Mouse (Mus musculus) ES-Bruce4 (cell line): ENCODE measurements around the gene Acp7. TPM values are rescaled to one million over a fixed set of nuclear protein-coding genes. Genes with fewer than 3 reads are reported as not detected.

Source experiments
- H3K27ac ChIP-seq: 2 replicates; pipeline ENCODE4 v1.5.1; 2012; ENCODE audit warnings: low read length, inconsistent platforms; ENCODE audit not compliant: insufficient read depth
- H3K27me3 ChIP-seq: 2 replicates; pipeline ENCODE4 v1.6.1; 2012; ENCODE audit warnings: mild to moderate bottlenecking, low read length, inconsistent platforms; ENCODE audit not compliant: control insufficient read depth, poor library complexity, insufficient read depth, severe bottlenecking
- H3K36me3 ChIP-seq: 2 replicates; pipeline ENCODE4 v1.6.1; 2012; ENCODE audit warnings: inconsistent platforms, mild to moderate bottlenecking, low read length, moderate library complexity; ENCODE audit not compliant: control insufficient read depth, poor library complexity, insufficient read depth, severe bottlenecking
- H3K4me1 ChIP-seq: one replicate; pipeline ENCODE4 v1.8.1; 2011; ENCODE audit warnings: low read length; ENCODE audit not compliant: control insufficient read depth, insufficient read depth
- H3K4me3 ChIP-seq: 2 replicates; pipeline ENCODE4 v1.5.1; 2011; ENCODE audit warnings: low read depth, mild to moderate bottlenecking, low read length
- H3K9ac ChIP-seq: 2 replicates; pipeline ENCODE4 v1.6.1; 2012; ENCODE audit warnings: low read depth, mild to moderate bottlenecking, inconsistent platforms; ENCODE audit not compliant: poor library complexity, severe bottlenecking
- H3K9me3 ChIP-seq: replicated peaks from 2 replicates; pipeline ENCODE4 v1.6.1; 2012; ENCODE audit warnings: mild to moderate bottlenecking, low read length, inconsistent platforms; ENCODE audit not compliant: control insufficient read depth, poor library complexity, insufficient read depth, severe bottlenecking
- CTCF ChIP-seq: IDR thresholded peaks from one replicate; pipeline ENCODE4 v1.8.1; 2011; ENCODE audit warnings: low read depth, low read length
- EP300 ChIP-seq: IDR thresholded peaks from 2 replicates; pipeline ENCODE4 v1.6.1; 2011; ENCODE audit warnings: low read depth, low read length; ENCODE audit not compliant: insufficient read depth
- POLR2A ChIP-seq: IDR thresholded peaks from one replicate; pipeline ENCODE4 v1.8.1; 2011; ENCODE audit warnings: low read length; ENCODE audit not compliant: insufficient read depth
- polyA plus RNA-seq: library from polyadenylated mRNA; stranded (reverse); fragments of >200 nt; gene quantifications from 2 replicates; pipeline ENCODE4 v1.2.4, GENCODE M21; 2011; ENCODE audit warnings: low read depth; ENCODE audit not compliant: missing spikeins, insufficient read depth, insufficient read length

Acp7 gene
- polyA plus RNA-seq, 1 experiment: 1.8 TPM

GRCm38 (mm10) chr7:28598951-28599350, 32.2 kb downstream of the Acp7 start:
- H3K9me3 ChIP-seq: no peaks in the 10 kb centered on the region
- H3K27me3 ChIP-seq: no peaks in the 10 kb centered on the region
- no peaks in the 10 kb centered on the region for H3K36me3 ChIP-seq
- no peak overlapping the region for H3K4me3 ChIP-seq
- peaks cover 11% of the 10 kb centered on the region for H3K4me1 ChIP-seq
- H3K9ac ChIP-seq: peak overlapping the region; percentile 42; the same call in 1 of the 2 replicates
- TF ChIP-seq CTCF: no peak
- no peak for TF ChIP-seq EP300
- TF ChIP-seq POLR2A: no peak
- peak overlapping the region; percentile 63; the same call in 1 of the 2 replicates for H3K27ac ChIP-seq

GRCm38 (mm10) chr7:28597642-28598446, 33.3 kb downstream of the Acp7 start, which contains the start of the genes Samd4b and Pak4:
Samd4b (minus strand) TSS chr7:28598144.
Pak4 (minus strand) TSS chr7:28598185.
- Histone ChIP-seq H3K9me3 (no peaks in the 10 kb centered on the region), H3K36me3 (no peaks in the 10 kb centered on the region), H3K27ac (peak within 1 kb of the TSS; percentile 85), H3K27me3 (no peaks in the 10 kb centered on the region), H3K4me3 (peak within 1 kb of the TSS; percentile 77), H3K4me1 (peaks cover 21% of the 10 kb centered on the region), H3K9ac (peak within 1 kb of the TSS; percentile 85)
- no peak for TF ChIP-seq POLR2A
- TF ChIP-seq EP300: no peak
- TF ChIP-seq CTCF: no peak

GRCm38 (mm10) chr7:28597277-28597570, 33.9 kb downstream of the Acp7 start:
- H3K4me1 ChIP-seq: peaks cover 22% of the 10 kb centered on the region
- peak overlapping the region; percentile 85 for H3K9ac ChIP-seq
- TF ChIP-seq POLR2A: no peak
- TF ChIP-seq EP300: no peak
- H3K9me3 ChIP-seq: no peaks in the 10 kb centered on the region
- H3K4me3 ChIP-seq: peak overlapping the region; percentile 77
- H3K27me3 ChIP-seq: no peaks in the 10 kb centered on the region
- H3K36me3 ChIP-seq: no peaks in the 10 kb centered on the region
- H3K27ac ChIP-seq: peak overlapping the region; percentile 85

GRCm38 (mm10) chr7:28596436-28597276, 34.5 kb downstream of the Acp7 start:
- Histone ChIP-seq H3K9ac (peak overlapping the region; percentile 85), H3K27me3 (no peaks in the 10 kb centered on the region), H3K4me1 (peaks cover 24% of the 10 kb centered on the region), H3K4me3 (peak overlapping the region; percentile 77), H3K27ac (peak overlapping the region; percentile 85), H3K9me3 (no peaks in the 10 kb centered on the region), H3K36me3 (no peaks in the 10 kb centered on the region)
- TF ChIP-seq EP300: peak; percentile 85
- TF ChIP-seq CTCF: no peak

GRCm38 (mm10) chr7:28595751-28596435, 35.2 kb downstream of the Acp7 start:
- Histone ChIP-seq H3K27me3 (no peaks in the 10 kb centered on the region), H3K4me1 (peaks cover 30% of the 10 kb centered on the region), H3K9me3 (no peaks in the 10 kb centered on the region), H3K27ac (peak overlapping the region; percentile 43), H3K36me3 (no peaks in the 10 kb centered on the region), H3K9ac (0 out of 2 replicates have a peak overlapping the region, but pooled peaks have one; percentile 2), H3K4me3 (peak overlapping the region; percentile 77)
- TF ChIP-seq CTCF (no peak), EP300 (no peak), POLR2A (no peak)
